Mouse (Mus musculus): ENCODE measurements around the gene Ptafr. TPM values are rescaled to one million over a fixed set of nuclear protein-coding genes. Genes with fewer than 3 reads are reported as not detected.

Ptafr gene
- polyA plus RNA-seq (2017; shearing (Covaris generic)), result 0.20 TPM

GRCm38 (mm10) chr4:132563965-132564364 is at the start of gene Ptafr:
Ptafr (plus strand) TSS chr4:132564067.

GRCm38 (mm10) chr4:132532981-132533916 is 30.6 kb upstream of the Ptafr start, which contains the start of gene Atpif1:
Atpif1 (minus strand) TSS chr4:132533659.

DNA sequence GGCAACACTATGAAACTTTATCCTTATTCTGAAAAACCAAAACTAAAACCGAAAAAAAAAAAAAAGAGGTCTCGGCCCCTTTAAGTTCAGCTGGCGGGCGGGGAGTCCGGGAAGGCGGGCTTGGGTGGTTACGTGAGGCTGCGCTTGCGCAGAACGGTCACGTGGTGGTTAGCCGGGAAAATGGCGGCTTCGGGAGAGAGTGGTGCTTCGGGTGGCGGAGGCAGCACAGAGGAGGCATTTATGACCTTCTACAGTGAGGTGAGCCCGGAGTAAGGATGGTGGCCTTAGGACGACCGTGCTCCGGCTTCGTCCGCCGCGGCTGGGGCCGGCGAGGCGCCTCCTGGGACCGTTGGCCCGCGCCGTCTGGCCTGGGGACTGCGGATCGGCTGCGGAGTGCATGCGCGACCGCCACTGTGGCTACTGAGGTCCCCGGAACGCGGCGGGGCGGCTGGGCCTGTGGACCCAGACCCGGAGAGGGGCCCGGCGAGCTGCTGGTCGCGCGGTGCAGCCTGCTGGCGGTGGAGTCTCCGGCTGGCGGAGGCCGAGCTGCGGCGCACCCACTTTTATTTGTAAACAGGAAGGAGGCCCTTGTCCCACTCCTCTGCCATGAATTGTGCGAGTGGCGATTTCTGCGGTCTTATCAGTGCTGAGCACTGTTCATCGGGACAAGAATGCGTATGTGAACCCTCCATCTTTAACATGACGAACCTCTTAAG is 28.3 kb upstream of the Ptafr start, which contains the start of gene Dnajc8:
Gene Dnajc8, plus strand, starts transcription at position 145 of the 716 bp plus-strand sequence.

Other genes starting within 250 kb of the Ptafr start
- gene Trnau1ap, start 234.5 kb upstream of the Ptafr start, polyA plus RNA-seq (2017; shearing (Covaris generic)), result 54.2 TPM
- 16.0 TPM for gene Rcc1, start 210.5 kb upstream of the Ptafr start, polyA plus RNA-seq (2017; shearing (Covaris generic))
- gene Phactr4, start 141.6 kb upstream of the Ptafr start, polyA plus RNA-seq (2017; shearing (Covaris generic)), result 4.2 TPM
- 8.8 TPM for gene Med18, start 100.1 kb upstream of the Ptafr start, polyA plus RNA-seq (2017; shearing (Covaris generic))
- 9.7 TPM for gene Sesn2, start 53.6 kb upstream of the Ptafr start, polyA plus RNA-seq (2017; shearing (Covaris generic))
- 85.5 TPM for gene Atpif1, start 30.4 kb upstream of the Ptafr start, polyA plus RNA-seq (2017; shearing (Covaris generic))
- 198 TPM for gene Dnajc8, start 28.5 kb upstream of the Ptafr start, polyA plus RNA-seq (2017; shearing (Covaris generic))
- 37.3 TPM for gene Eya3, start 74.9 kb downstream of the Ptafr start, polyA plus RNA-seq (2017; shearing (Covaris generic))
- gene Xkr8, start 168.5 kb downstream of the Ptafr start, polyA plus RNA-seq (2017; shearing (Covaris generic)), result 1.1 TPM
- 9.7 TPM for gene Smpdl3b, start 193.2 kb downstream of the Ptafr start, polyA plus RNA-seq (2017; shearing (Covaris generic))
- gene Rpa2, start 204.3 kb downstream of the Ptafr start, polyA plus RNA-seq (2017; shearing (Covaris generic)), result 120 TPM
- 5.3 TPM for gene Themis2, start 232.3 kb downstream of the Ptafr start, polyA plus RNA-seq (2017; shearing (Covaris generic))